Mouse (Mus musculus): ENCODE results near the gene Yipf4.

DNA sequence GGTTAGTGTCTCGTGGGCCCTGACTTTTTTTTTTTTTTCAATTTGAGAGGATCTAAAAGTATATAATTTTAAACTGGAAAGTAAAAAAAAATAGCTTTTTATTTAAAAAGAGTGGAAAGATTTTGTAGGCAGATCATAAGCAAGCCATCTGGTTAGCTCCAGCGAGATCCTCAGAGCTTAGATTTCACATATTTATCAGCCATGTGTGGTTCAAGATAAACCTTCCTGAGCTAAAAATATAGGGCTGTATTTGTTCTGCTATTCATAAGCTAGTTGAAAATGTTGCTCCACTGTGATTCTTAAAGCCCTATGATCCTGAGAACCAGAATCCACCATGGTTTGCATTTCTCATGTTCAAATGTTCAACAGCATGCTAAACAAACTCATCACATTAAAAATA lies 18.6 kb downstream of the Yipf4 start:
- TF ChIP-seq EP300 (IDR thresholded peaks at IDR 0.05; ENCODE audit: low read length) (no peak), CTCF (conservative IDR thresholded peaks at IDR 0.05 in 1 of 2, IDR thresholded peaks at IDR 0.05 in 1 of 2; ENCODE audit: low read depth in 2 of 2, low read length in 2 of 2) (no peak), POLR2A (IDR thresholded peaks at IDR 0.05; ENCODE audit: low read depth, low read length) (no peak), MAX (IDR thresholded peaks at IDR 0.05; ENCODE audit: low read length) (no peak), KAT2A (IDR thresholded peaks at IDR 0.05; ENCODE audit: insufficient replicate concordance, low read length) (no peak), ZC3H11A (IDR thresholded peaks at IDR 0.05; ENCODE audit: low read depth, low read length) (no peak), USF2 (conservative IDR thresholded peaks at IDR 0.05; ENCODE audit: low read depth, low read length) (no peak), USF1 (IDR thresholded peaks at IDR 0.05; ENCODE audit: low read depth, low read length) (no peak), RAD21 (IDR thresholded peaks at IDR 0.05; ENCODE audit: low read depth, low read length) (no peak), MYC (IDR thresholded peaks at IDR 0.05; ENCODE audit: low read depth, low read length) (no peak), UBTF (IDR thresholded peaks at IDR 0.05; ENCODE audit: low read depth, low read length) (no peak), JUND (conservative IDR thresholded peaks at IDR 0.05; ENCODE audit: low read depth, low read length) (no peak), POLR2AphosphoS2 (IDR thresholded peaks at IDR 0.05; ENCODE audit: low read depth, low read length) (no peak), GABPA (IDR thresholded peaks at IDR 0.05; ENCODE audit: insufficient replicate concordance, low read depth, low read length) (no peak)
